Mouse (Mus musculus): Measurements from ENCODE around the gene Hist1h2bk.

The Hist1h2bk gene

GRCm38 (mm10) chr13:22034443-22035266, 1.0 kb upstream of the Hist1h2bk start:
- in situ Hi-C loops (cut with MboI; ENCODE audit: low pct_unique_long_range_greater_than_20kb in 1 of 2, low sequenced_read_pairs in 2 of 2, unreplicated experiment in 1 of 2) = loop anchor here (5.0 to 25.0 kb wide), 5 partner anchors 107 to 1703 kb away; partner anchors contain the start of genes Hist1h1c (in 1 of the 2), Hist1h2ai (in 1 of the 2), Hist1h2bb (in 1 of the 2) and Hist1h2bl (in 1 of the 2)

- in situ Hi-C loops (cut with MboI; ENCODE audit: low pct_unique_long_range_greater_than_20kb in 1 of 2, low sequenced_read_pairs in 2 of 2, unreplicated experiment in 1 of 2) = loop anchor here (10.0 to 25.0 kb wide), 4 partner anchors 174 to 1701 kb away; partner anchors contain the start of genes Hist1h1c (in 1 of the 2), Hist1h2ai (in 1 of the 2), Hist1h2bb (in 1 of the 2) and Hist1h2bl (in 1 of the 2)
Measured at GRCm38 (mm10) chr13:22036149-22036956, 683 bp downstream of the Hist1h2bk start.

GRCm38 (mm10) chr13:22036986-22037385, 1.3 kb downstream of the Hist1h2bk start:
- in situ Hi-C loops (cut with MboI; ENCODE audit: low pct_unique_long_range_greater_than_20kb in 1 of 2, low sequenced_read_pairs in 2 of 2, unreplicated experiment in 1 of 2) = loop anchor here (10.0 to 25.0 kb wide), 4 partner anchors 175 to 1700 kb away; partner anchors contain the start of genes Hist1h1c (in 1 of the 2), Hist1h2ai (in 1 of the 2), Hist1h2bb (in 1 of the 2) and Hist1h2bl (in 1 of the 2)

GRCm38 (mm10) chr13:22037415-22037814, 1.7 kb downstream of the Hist1h2bk start:
- in situ Hi-C loops (cut with MboI; ENCODE audit: low pct_unique_long_range_greater_than_20kb in 1 of 2, low sequenced_read_pairs in 2 of 2, unreplicated experiment in 1 of 2) = loop anchor here (10.0 to 25.0 kb wide), 4 partner anchors 175 to 1700 kb away; partner anchors contain the start of genes Hist1h1c (in 1 of the 2), Hist1h2ai (in 1 of the 2), Hist1h2bb (in 1 of the 2) and Hist1h2bl (in 1 of the 2)

GRCm38 (mm10) chr13:22039364-22039763, 3.7 kb downstream of the Hist1h2bk start:
- in situ Hi-C loops (cut with MboI; ENCODE audit: low pct_unique_long_range_greater_than_20kb in 1 of 2, low sequenced_read_pairs in 2 of 2, unreplicated experiment in 1 of 2) = loop anchor here (10.0 to 25.0 kb wide), 4 partner anchors 177 to 1698 kb away; partner anchors contain the start of genes Hist1h1c (in 1 of the 2), Hist1h2ai (in 1 of the 2), Hist1h2bb (in 1 of the 2) and Hist1h2bl (in 1 of the 2)

- in situ Hi-C loops (cut with MboI; ENCODE audit: low pct_unique_long_range_greater_than_20kb in 1 of 2, low sequenced_read_pairs in 2 of 2, unreplicated experiment in 1 of 2) = loop anchor here (10.0 to 25.0 kb wide), 5 partner anchors 178 to 1697 kb away; partner anchors contain the start of genes Hist1h1c (in 1 of the 2), Hist1h2ai (in 1 of the 2), Hist1h2bb (in 1 of the 2) and Hist1h2bl (in 1 of the 2)
Measured at GRCm38 (mm10) chr13:22039951-22040463, 4.3 kb downstream of the Hist1h2bk start.

GRCm38 (mm10) chr13:22040464-22041141, 4.9 kb downstream of the Hist1h2bk start:
- in situ Hi-C loops (cut with MboI; ENCODE audit: low pct_unique_long_range_greater_than_20kb in 1 of 2, low sequenced_read_pairs in 2 of 2, unreplicated experiment in 1 of 2) = loop anchor here (10.0 to 25.0 kb wide), 4 partner anchors 178 to 1697 kb away; partner anchors contain the start of genes Hist1h1c (in 1 of the 2), Hist1h2bb (in 1 of the 2) and Hist1h3c (in 1 of the 2)

GRCm38 (mm10) chr13:22041142-22041536, 5.5 kb downstream of the Hist1h2bk start, which contains the start of gene Hist1h4i:
TSS of gene Hist1h4i (minus strand) at chr13:22041362.
- in situ Hi-C loops (cut with MboI; ENCODE audit: low pct_unique_long_range_greater_than_20kb in 1 of 2, low sequenced_read_pairs in 2 of 2, unreplicated experiment in 1 of 2) = loop anchor here (10.0 to 25.0 kb wide), 4 partner anchors 179 to 1696 kb away; partner anchors contain the start of genes Hist1h1c (in 1 of the 2), Hist1h2bb (in 1 of the 2) and Hist1h3c (in 1 of the 2)

- in situ Hi-C loops (cut with MboI; ENCODE audit: low pct_unique_long_range_greater_than_20kb in 1 of 2, low sequenced_read_pairs in 2 of 2, unreplicated experiment in 1 of 2) = loop anchor here (10.0 to 25.0 kb wide), 4 partner anchors 180 to 1695 kb away; partner anchors contain the start of genes Hist1h1c (in 1 of the 2), Hist1h2bb (in 1 of the 2) and Hist1h3c (in 1 of the 2)
Measured at GRCm38 (mm10) chr13:22041651-22042567, 6.2 kb downstream of the Hist1h2bk start.

GRCm38 (mm10) chr13:22042568-22043502, 7.2 kb downstream of the Hist1h2bk start, which contains the start of the genes Hist1h2ag and Hist1h2bj:
TSS of gene Hist1h2ag (minus strand) at chr13:22042944.
TSS of gene Hist1h2bj (plus strand) at chr13:22043214.
- in situ Hi-C loops (cut with MboI; ENCODE audit: low pct_unique_long_range_greater_than_20kb in 1 of 2, low sequenced_read_pairs in 2 of 2, unreplicated experiment in 1 of 2) = loop anchor here (10.0 to 25.0 kb wide), 4 partner anchors 181 to 1694 kb away; partner anchors contain the start of genes Hist1h1c (in 1 of the 2), Hist1h2bb (in 1 of the 2) and Hist1h3c (in 1 of the 2)

- in situ Hi-C loops (cut with MboI; ENCODE audit: low pct_unique_long_range_greater_than_20kb in 1 of 2, low sequenced_read_pairs in 2 of 2, unreplicated experiment in 1 of 2) = loop anchor here (10.0 to 25.0 kb wide), 4 partner anchors 181 to 1694 kb away; partner anchors contain the start of genes Hist1h1c (in 1 of the 2), Hist1h2bb (in 1 of the 2) and Hist1h3c (in 1 of the 2)
Measured at GRCm38 (mm10) chr13:22043503-22044431, 8.1 kb downstream of the Hist1h2bk start.

GRCm38 (mm10) chr13:22044432-22045155, 8.9 kb downstream of the Hist1h2bk start:
- in situ Hi-C loops (cut with MboI; ENCODE audit: low pct_unique_long_range_greater_than_20kb in 1 of 2, low sequenced_read_pairs in 2 of 2, unreplicated experiment in 1 of 2) = loop anchor here (10.0 to 25.0 kb wide), 4 partner anchors 182 to 1693 kb away; partner anchors contain the start of genes Hist1h1c (in 1 of the 2), Hist1h2bb (in 1 of the 2) and Hist1h3c (in 1 of the 2)

- in situ Hi-C loops (cut with MboI; ENCODE audit: low pct_unique_long_range_greater_than_20kb in 1 of 2, low sequenced_read_pairs in 2 of 2, unreplicated experiment in 1 of 2) = loop anchor here (10.0 to 25.0 kb wide), 4 partner anchors 183 to 1692 kb away; partner anchors contain the start of genes Hist1h1c (in 1 of the 2), Hist1h2bb (in 1 of the 2) and Hist1h3c (in 1 of the 2)
Measured at GRCm38 (mm10) chr13:22045311-22045710, 9.6 kb downstream of the Hist1h2bk start.

All from mouse embryonic stem cell (cell line).